Comparison of ENCODE assay signal across 8 mouse cellular contexts in the genomic region with DNA sequence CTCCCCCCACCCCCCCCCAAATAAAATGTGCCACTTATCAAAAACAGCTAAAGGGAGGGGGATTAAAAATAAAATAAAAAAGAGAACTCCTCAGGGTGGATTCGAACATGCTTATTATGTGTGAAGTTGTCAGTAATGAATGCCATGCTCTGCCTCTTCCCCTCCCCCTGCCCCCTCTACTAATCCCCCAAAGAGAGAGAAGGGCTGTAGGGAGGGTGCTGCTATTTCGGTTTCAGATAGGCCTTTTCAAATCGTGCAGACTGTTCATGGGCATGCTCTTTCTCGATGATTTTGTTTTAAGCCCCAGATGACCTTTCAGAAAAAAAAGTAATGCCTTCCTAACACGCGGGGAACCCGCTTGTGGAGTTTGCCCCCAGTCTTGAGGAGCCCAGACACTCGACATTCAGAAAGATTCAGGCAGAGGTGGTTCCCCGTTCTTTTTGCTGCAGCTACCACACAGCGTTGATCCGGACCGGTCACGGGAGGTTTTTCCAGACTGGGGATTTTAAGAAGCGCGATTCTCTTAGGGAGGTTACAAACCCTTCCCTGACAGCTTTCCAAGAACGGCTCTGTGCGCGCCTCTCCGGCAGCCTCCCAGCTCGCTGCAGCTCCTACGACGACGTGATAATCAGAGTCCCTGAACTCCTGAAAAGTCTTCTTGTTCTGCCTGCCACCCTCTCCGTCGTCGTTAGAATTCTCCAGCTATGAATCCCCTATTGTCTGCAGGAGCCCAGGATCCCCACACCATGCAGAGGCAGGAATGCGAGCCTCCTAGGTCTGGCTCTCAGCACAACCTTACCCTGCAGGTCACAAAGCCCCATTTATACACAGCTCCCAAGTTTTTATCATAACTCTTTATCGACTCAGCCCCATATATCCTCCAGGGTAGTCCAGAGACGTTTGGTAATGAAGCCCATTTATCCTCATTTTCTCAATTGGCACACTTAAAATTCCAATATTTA.
DNase-seq lines count a peak whose midpoint lies in the region; ATAC-seq lines count a peak whose summit lies in the region.

No protein-coding gene starts in this region.

- no peaks in the 10 kb centered on the region for H3K27me3 ChIP-seq in lung, embryonic 15.5 days
- no peaks in the 10 kb centered on the region for H3K27me3 ChIP-seq in intestine, embryonic 14.5 days (replicated peaks; ENCODE audit: control insufficient read depth, insufficient read depth, low read length)
- H3K27me3 ChIP-seq in neural tube, embryonic 13.5 days, result 0 out of 2 replicates have a peak, but pooled peaks cover 3% of the 10 kb centered on the region

- ATAC-seq in lung, embryonic 15.5 days (ENCODE audit: borderline replicate concordance, extremely low read depth, low FRiP score, low TSS enrichment), result peak; percentile 35; the same call in 1 of the 2 replicates
- ATAC-seq in intestine, embryonic 14.5 days (replicated peaks; ENCODE audit: low FRiP score, low TSS enrichment, low read depth), result peak; percentile 58; the same call in 1 of the 2 replicates
- peak; percentile 61; the same call in 1 of the 2 replicates for ATAC-seq in neural tube, embryonic 13.5 days (ENCODE audit: low read depth)

- H3K9ac ChIP-seq in lung, embryonic 15.5 days, result no peak overlapping the region
- H3K9ac ChIP-seq in intestine, embryonic 14.5 days (ENCODE audit: low read length), result peak overlapping the region; percentile 8; the same call in 1 of the 2 replicates
- peak overlapping the region; percentile 32 for H3K9ac ChIP-seq in neural tube, embryonic 13.5 days

- peaks cover 15% of the 10 kb centered on the region for H3K4me1 ChIP-seq in lung, embryonic 15.5 days
- no peaks in the 10 kb centered on the region for H3K4me1 ChIP-seq in intestine, embryonic 14.5 days (replicated peaks; ENCODE audit: control insufficient read depth, insufficient read depth, low read length)
- H3K4me1 ChIP-seq in neural tube, embryonic 13.5 days (replicated peaks), result peaks cover 9% of the 10 kb centered on the region; the same call in 1 of the 2 replicates

- peak overlapping the region; percentile 49 for H3K4me2 ChIP-seq in lung, embryonic 15.5 days
- H3K4me2 ChIP-seq in intestine, embryonic 14.5 days (ENCODE audit: low read length), result peak overlapping the region; percentile 43
- peak overlapping the region; percentile 52 for H3K4me2 ChIP-seq in neural tube, embryonic 13.5 days

- no peaks in the 10 kb centered on the region for H3K36me3 ChIP-seq in lung, embryonic 15.5 days
- no peaks in the 10 kb centered on the region for H3K36me3 ChIP-seq in intestine, embryonic 14.5 days (ENCODE audit: control insufficient read depth, insufficient read depth, low read length)
- H3K36me3 ChIP-seq in neural tube, embryonic 13.5 days, result no peaks in the 10 kb centered on the region

- H3K27ac ChIP-seq in lung, embryonic 15.5 days, result peak overlapping the region; percentile 53
- H3K27ac ChIP-seq in intestine, embryonic 14.5 days (ENCODE audit: low read depth), result peak overlapping the region; percentile 6; the same call in 1 of the 2 replicates
- H3K27ac ChIP-seq in neural tube, embryonic 13.5 days (replicated peaks), result no peak overlapping the region

- 4% methylated on average over 29 of the region's 29 CpGs for WGBS in lung, embryonic 15.5 days
- WGBS in intestine, embryonic 14.5 days, result 6% methylated on average over 29 of the region's 29 CpGs
- 5% methylated on average over 29 of the region's 29 CpGs for WGBS in neural tube, embryonic 13.5 days

- DNase-seq in adrenal gland, adult 2 months, result peak; percentile 18
- DNase-seq in adrenal gland, adult 8-10 months, result no peak
- no peak for DNase-seq in lung, postnatal 25 days (ENCODE audit: low spot score)
- DNase-seq in intestine, embryonic 14.5 days (ENCODE audit: low spot score), result peak; percentile 72
- no peak for DNase-seq in frontal cortex, postnatal 25 days (ENCODE audit: low spot score in 2 of 2)
- DNase-seq in thymus, postnatal 14 days, result no peak

- H3K9me3 ChIP-seq in lung, embryonic 15.5 days, result no peaks in the 10 kb centered on the region
- no peaks in the 10 kb centered on the region for H3K9me3 ChIP-seq in intestine, embryonic 14.5 days (ENCODE audit: control insufficient read depth, low read length)
- H3K9me3 ChIP-seq in neural tube, embryonic 13.5 days, result peaks cover 7% of the 10 kb centered on the region

- H3K4me3 ChIP-seq in lung, embryonic 15.5 days, result peak overlapping the region; percentile 18
- H3K4me3 ChIP-seq in intestine, embryonic 14.5 days (ENCODE audit: low read depth, low read length), result no peak overlapping the region
- peak overlapping the region; percentile 12; the same call in 1 of the 2 replicates for H3K4me3 ChIP-seq in neural tube, embryonic 13.5 days

Comparison
In these comparisons a context has a peak if more than half of its experiments do, and no peak if none do; other contexts are left out.
1. DNase-seq: peak in adrenal gland, adult 2 months (single experiment) and intestine, embryonic 14.5 days (single experiment); none in adrenal gland, adult 8-10 months (single experiment), lung, postnatal 25 days (single experiment), frontal cortex, postnatal 25 days (0 of 2) and thymus, postnatal 14 days (single experiment).
2. Peak in every context shown above with its lines, with median percentiles within 50 percentile points of each other: ATAC-seq and H3K4me2 ChIP-seq.